Mouse (Mus musculus) mouse embryonic stem cell (cell line): ENCODE measurements around the gene Gm9837.

Experiments used
- in situ Hi-C, 2 experiments: fragments of 300-500 bp; cut with MboI; formaldehyde crosslinking; loops; 1 replicate in 1 of 2; 3 replicates in 1 of 2; pipeline ENCODE4 v1.14.3; 2019 to 2020; ENCODE audit warnings: low sequenced_read_pairs in 2 of 2, low pct_unique_long_range_greater_than_20kb in 1 of 2, mixed read lengths in 1 of 2; ENCODE audit not compliant: unreplicated experiment in 1 of 2

The Gm9837 gene

DNA sequence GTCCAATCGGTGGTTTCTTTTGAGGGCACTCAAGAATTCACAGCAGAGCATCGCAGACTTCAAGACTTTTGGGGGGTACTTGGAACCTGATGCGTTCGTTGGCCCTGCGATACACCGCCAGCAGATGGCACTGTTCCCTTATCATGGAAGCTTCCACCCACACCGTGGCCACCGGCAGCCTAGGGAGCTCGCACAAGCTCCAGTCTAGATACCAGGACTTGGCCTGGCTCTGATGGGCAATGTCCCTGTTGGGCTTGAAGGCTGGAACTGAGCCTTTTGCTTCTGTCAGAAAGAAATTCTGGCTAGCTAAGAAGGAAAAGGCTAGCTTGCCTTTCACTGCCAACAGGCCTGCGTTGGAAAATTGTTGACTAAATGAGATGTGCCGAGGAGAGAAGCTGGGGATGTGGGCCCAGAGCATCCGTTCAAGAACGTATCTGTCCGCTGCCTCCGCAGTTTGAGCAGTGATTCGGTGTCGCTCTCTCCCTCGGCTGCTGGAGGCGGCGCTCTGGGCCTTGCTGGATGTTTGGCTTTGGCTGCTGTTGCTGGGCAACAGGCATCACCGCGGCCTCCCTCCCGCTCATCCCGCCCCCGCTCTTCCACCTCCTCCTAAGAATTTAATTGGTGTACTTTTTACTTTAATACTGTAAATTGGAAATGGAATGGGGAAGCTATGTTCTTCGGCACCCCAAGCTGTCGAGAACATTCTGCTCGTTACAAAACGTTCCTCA is at the start of gene Gm9837:
Gene Gm9837 (minus strand): TSS at position 512 of the 728 bp plus-strand sequence.
- in situ Hi-C loops: no loop called here

DNA sequence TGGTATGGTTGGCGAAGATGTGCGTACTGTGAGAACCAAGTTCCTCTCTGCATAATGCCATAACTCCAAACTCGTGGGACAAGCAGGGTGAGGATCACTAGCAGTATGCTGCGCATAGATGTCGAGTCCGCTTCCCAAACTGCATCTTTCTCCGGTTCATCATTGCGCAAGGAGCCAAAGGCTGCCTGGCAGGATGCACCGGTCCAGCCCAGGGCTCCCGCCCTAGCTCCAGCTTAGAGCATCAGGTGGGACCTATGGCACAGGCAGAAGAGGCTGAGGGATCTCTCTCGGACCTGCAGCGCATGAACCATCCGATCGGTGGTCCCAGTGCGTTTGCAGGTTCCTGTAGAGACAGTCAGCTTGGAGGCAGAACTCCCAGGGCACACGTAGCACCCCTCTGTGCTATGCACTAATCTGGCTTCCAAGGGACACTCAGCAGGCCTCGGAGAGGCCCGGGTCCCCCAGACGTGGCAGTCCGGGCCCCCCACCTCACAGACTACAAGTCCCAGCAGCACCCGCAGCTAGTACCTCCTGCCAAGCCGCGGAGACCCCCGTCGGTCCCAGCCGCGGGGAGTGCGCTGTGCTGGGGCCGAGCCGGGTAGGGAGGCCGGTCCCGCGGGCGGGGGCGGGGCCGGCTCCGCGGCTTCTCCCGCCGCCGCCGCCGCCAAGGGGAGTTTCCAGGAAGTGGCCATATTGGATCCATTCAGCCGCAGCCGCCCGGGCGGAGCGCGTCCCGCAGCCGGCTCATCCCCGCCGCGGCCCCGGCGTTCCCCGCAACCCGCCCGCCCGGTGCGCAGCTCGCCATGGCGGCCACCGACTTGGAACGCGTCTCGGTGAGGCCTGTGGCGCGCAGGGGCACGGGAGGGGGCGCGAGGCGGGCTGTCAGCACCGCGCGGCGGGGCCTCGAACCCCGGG is 49.2 kb upstream of the Gm9837 start, which contains the start of gene Sept8:
Gene Sept8 (plus strand): TSS at position 51 of the 915 bp plus-strand sequence.
- in situ Hi-C loops: no loop called here

DNA sequence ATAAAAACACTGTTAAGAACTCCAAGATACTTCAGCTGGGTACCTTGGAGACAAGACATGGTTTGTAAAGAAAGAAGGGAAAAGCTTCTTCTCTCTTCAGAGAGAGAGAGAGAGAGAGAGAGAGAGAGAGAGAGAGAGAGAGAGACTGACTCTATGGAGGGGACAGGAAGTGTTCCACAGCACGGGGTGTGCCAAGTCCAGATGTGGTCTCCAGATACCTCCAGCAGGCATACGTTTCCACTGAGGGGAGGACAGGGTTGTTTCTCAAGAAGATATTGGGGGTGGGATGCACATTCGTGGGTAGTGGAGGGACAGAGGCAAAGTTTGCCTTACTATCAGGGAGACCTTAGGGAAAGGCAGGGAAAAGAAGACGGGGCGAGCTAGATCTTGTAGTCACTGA is 48.5 kb upstream of the Gm9837 start:
- in situ Hi-C loops: no loop called here

DNA sequence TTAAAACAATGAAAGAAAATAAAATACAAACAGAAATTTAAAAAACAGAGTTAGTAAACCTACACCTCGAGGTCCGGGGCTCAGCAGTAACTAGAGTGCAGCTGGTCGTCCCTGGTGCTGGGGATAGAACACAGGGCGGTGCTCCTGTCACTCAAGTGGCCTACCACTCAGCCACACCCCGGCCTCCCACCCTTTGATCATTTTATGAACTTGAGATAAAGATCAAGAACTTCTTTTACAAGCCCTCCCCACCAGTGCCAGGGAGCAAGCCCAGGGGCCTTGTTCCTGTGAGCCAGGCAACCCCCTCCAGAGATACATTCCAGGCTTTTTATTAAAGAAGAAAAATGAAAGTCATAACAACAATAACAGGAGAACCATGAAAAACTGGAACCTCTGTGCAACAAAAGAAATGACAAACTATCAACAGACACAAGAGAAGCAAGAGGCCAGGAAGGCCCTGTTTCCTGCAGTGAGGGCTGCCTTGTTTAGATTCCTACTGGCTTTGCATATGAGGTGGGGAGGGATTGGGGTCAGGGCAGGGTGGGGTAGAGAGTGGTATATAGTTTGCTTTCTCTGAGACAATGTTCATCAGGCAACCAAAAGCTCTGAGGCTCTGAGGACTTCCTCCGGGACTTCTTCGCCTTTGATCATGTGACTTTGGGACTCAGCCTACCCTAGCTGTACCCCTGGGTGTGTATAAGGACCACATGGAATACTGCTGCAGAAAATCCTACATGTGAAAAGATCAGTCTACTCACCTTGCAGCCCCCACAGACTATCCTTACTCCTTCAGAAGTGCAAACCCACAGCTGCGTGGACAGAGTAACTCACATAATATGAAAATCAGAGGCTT is 46.7 kb upstream of the Gm9837 start:
- in situ Hi-C loops: no loop called here

DNA sequence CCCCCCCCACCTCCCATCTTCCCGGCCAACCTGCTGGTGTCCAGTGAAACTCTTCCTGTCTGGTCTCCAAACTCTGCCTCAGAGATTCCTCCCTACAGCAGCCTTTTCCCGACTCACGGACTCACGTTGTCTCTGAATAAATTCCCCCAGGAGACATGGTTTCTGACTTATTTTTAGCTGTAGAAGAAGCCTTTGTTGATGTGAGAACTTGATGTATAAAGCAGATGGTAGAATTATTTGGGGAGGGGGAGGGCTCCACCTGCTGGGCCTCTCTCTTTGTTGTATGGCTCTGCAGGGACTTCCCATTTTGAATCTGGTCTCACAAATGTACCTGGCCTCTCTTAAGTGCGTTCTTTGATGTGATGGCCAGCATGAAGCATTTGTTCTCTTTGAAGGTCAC is 40.1 kb upstream of the Gm9837 start:
- in situ Hi-C loops: no loop called here

DNA sequence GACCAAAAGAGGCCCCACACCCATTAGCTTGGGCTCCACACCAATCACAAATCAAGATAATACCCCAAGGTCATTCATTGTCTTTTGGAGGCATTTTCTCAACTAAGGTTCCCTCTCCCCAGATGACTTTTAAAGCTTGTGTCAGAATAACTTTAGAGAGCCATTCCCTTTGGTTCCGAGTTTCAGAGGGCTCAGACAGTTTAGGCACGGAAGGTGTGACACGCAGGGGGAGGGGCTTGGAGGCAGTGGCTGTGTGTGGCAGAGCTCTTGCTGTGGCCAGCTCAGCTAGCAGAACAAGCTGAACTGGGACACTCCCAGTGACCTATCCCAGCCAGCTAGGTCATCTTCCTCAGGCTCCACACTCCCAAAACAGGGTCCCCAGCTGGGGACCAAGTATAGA is 38.3 kb upstream of the Gm9837 start:
- in situ Hi-C loops: no loop called here

DNA sequence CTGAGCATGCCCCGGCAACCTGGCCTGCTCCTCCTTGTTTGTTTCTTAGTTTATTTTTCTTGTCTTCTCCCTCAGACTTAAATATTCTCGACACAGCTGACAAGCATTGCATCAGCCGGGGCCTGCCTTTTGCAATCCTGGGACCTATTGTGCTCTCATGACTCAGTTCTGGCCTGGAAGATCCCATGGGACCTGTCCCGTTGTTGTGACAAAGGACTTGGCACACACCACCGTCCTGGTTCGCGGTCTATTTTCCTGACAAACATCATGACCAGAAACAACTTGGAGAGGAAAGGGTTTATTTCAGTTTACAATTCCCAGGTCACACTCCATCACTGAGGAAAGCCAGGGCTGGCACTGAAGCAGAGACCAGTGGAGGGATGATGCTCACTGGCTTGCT is 37.9 kb upstream of the Gm9837 start:
- in situ Hi-C loops: no loop called here

DNA sequence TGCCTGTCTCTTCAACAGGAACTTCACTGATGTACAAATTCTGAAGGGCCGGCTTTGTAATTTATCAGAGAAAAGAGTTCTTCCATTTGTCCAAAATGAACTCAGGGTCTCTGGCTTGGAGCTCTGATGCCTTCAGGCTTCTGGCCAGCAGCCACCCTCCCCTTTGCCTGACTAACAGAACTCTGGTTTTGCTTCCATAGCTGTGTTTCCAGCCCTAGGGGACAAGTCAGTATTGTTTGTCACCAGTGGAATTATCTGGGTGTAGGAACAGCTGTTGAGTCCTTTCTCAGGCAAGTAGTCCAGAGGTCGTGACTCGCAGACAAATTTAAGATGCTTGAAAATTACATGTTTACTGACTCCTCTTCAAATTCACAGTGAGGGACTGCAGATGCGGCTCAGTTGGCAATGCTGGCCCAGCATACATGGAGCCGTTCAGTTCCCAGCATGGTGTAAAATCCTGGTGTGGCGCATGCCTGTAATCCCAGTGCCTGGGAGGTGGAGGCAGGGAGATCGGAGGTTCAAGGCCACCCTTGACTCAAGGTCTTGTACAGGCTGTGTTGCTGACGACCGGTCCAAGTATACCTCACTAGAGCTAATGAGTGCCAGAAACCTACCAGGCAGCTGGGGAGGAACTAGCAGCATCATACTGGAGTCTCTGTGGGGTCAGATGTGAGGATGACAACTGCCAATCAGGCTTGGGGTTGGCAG is 37.0 kb upstream of the Gm9837 start:
- in situ Hi-C loops: no loop called here

DNA sequence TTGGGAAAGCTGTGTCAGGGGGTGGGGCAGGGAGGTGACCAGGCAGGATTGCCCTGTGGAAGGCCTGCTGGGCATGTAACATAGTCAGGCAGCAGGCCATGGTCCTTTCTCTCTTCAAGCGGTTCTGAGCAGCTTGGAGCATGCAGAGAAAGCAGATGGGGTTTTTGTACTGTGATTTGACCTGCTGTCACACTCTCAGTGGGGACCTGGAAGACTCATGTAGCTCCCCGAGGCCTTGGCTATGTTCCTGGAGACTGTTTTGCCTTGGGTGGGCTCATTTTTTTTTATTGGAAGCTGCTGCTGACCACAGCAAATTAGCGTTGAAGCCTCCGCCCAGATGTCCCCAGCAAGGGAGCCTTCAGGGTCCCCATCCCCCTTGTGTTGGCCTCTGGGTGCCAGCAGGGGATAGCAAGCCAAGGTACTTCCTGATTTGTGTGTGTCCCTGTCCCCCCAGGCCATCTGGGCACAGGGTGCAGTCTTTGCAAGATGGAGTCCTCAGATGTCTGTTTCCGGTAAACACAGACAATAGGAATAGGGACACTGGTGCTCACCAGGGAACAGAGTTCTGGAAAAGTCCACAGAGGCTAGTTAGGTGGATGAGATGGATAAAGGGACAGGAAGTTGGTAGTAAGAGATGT is 34.9 kb upstream of the Gm9837 start:
- in situ Hi-C loops: no loop called here

DNA sequence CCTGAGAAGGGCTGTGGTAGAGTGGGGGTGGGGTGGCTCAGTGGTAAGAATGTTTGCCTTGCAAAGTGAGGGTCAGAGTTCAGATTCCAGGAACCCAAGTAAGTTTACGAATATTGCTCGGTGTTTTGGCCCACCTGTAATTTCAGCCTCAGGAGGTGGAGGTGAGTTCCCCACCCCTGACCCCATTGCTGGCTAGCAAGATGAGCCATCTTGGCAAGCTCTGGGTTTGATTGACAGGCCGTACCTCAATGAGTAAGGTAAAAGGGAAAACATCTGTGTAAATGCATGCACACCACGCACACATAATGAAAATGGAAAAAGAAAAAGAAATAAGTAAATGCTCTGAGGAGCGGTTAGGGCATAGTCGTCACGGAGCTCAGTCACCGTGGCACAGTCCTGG is 34.1 kb upstream of the Gm9837 start:
- in situ Hi-C loops: no loop called here

DNA sequence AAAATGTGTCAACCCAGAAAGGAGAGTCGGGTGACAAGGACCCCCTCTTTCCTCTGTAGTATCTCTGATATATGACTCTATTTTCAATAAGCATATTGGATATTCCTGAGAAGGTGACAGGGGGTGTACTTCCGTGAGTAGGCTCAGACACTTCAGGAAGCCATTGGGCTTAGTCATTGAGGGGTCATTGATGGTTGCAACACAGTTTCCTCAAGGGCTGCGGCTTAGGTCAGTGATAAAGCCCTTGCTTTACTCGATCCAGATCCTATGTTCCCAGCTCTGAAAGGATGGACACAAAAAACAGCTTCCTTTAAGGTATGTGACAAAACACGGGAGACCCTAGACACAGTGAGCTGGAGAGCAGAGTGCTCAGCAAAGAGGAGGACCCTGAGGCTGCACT is 33.5 kb upstream of the Gm9837 start:
- in situ Hi-C loops: no loop called here

DNA sequence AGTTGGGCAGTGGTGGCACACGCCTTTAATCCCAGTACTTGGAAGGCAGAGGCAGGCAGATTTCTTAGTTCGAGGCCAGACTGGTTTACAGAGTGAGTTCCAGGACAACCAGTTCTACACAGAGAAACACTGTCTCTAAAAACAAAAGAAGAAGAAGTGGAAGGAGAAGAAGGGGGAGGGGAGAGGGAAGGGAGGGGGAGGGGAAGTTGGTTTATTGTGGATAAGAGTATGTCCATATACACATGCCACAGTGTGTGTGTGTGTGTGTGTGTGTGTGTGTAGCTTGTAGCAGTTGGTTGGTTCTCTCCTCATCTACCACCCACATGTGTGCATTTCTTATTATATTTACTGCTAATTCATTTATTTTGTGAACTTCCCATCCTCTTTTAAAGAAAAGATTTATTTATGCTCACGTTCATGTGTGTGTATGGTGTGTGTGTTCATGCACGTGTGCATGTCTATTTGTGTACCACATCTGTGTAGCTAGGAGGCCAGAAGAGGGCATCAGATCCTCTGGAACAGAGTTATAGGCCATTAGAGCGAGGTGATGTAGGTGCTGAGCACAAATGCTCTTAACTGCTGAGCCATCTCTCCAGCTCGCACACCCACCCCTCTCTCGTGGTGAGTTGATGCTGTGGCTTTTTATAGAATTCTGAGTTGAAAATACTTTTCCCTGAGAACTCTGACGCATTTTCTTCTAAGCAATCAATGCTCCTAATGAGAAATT is 31.9 kb upstream of the Gm9837 start:
- in situ Hi-C loops: no loop called here

DNA sequence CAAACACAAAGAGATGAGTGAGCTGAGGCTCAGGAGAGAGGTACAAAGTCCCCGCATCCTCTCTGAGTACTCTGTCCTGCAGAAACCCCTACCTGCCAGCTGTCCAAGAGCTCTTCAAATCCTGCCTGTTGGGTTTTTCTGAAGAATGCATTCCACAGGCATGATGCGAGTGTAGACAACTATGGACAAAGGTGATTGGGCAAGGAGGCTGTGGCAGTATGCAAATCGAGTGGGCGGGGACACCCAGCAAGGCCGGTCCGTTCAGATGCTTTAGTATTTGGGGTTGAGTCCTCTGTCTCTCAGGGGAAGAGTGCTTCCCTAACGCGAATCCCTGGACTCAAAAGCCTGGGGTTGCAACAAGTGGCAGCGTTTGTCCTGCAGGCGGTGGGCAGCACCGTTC is 30.3 kb upstream of the Gm9837 start:
- in situ Hi-C loops: no loop called here

DNA sequence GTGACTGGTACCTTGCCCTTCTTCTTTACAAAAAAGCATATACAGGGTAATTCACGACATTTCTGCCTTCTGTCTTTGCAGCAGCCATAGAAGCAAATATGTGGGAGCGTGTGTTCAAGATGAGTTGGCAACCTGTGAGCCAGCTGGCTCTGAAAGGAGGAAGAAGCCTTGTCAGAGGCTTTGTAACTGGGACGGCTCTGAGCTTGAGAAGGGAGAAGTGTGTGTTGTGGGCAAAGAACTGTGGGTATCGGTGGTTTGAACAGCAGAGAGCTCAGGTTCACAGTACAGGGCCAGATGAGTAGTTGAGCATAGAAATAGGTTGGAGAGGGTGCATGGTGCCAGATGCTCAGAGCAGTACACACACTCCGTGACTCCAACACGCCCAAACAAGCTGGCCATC is 26.7 kb upstream of the Gm9837 start:
- in situ Hi-C loops: no loop called here

DNA sequence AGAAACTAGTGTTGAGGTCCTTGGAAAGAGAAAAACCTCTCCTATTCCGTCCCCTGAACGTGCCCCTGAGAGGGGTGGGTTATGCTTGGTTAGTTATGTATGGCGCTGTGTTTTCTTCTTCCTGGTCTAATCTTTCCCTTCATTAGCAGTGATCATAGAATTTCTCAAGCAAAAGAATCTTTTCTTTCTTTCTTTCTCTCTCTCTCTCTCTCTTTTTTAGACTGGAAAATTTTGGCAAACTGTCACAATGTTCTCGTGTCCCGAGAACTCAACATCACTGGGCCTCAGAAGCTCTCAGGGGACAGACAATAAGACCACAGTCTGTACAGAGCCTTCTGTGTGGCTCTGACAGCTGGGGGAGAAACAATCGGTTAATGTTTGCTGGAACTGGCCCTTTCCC is 25.1 kb upstream of the Gm9837 start:
- in situ Hi-C loops: no loop called here

DNA sequence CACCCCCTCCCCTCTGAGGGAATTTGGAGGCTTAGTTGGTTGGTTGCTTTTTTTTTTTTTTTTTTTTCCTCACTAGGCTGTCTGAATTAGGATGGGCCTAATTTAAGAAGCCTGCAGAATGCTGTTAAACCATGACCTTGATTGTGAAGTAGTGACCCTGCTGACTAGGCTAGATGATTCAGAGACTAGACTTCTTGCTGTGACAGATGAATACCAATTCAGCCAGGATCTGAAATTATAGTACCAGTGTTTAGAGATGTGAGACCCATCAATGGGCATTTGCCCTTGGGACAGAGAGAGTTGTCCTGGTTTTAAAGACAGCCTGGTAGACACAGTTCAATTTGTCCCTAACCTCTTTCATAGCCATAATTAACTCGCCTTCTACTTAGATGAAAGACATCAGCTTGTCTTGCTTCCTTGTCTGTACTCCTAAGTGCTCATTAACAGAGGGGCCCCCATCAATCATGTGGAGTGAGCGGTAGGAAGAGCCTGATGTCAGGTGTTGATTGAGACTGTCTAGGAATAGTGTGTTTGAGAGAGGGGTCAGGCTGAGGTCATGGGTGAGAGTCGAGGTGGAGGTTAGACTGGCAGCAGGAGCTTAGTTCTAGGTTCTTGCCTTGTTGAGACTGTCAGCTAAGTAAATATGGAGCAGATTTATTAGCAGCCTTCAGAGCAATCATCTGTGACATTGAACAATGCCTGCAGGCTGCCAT is 23.1 kb upstream of the Gm9837 start:
- in situ Hi-C loops: no loop called here

DNA sequence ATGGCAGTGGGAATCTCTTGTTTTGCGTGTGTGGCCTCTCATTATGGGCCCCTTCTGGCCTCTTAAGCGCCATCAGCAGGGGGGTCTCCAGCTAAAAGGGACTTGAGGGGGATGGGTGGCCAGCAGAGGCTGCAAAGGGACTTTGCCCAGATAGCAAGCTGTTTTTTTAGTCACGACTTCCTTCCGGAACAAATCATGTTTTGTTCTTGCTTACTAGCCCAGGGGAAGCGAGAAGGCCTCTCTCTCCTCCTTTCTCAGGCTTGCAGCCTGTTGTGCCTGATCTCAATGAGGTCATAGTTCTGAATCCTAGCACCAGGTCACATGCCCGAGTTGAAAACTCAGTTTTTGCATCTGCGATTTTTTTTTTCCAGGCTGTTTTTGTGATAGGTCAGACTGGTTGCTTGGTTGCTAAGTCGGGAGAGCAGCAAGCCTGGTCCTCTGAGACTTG is 21.7 kb upstream of the Gm9837 start:
- in situ Hi-C loops: no loop called here
